In genomic region chr13:20090133-20090710, GRCm38 (mm10) we compare ENCODE assay signal across 8 mouse cellular contexts. TPM values are rescaled to one million over a fixed set of nuclear protein-coding genes. Genes with fewer than 3 reads are reported as not detected.
DNase-seq lines count a peak whose midpoint lies in the region; ATAC-seq and TF ChIP-seq lines count a peak whose summit lies in the region.

TSS of gene Elmo1 (plus strand) at chr13:20090596.

- peak within 1 kb of the TSS; percentile 97 for H3K4me2 ChIP-seq in limb, embryonic 13.5 days (replicated peaks)
- peak within 1 kb of the TSS; percentile 97 for H3K4me2 ChIP-seq in midbrain, embryonic 13.5 days (replicated peaks)

- no peaks in the 10 kb centered on the region for H3K36me3 ChIP-seq in limb, embryonic 13.5 days
- H3K36me3 ChIP-seq in midbrain, embryonic 13.5 days = no peaks in the 10 kb centered on the region
- H3K36me3 ChIP-seq in spleen, adult 2 months (ENCODE audit: control insufficient read depth, insufficient read depth, low read length) = no peaks in the 10 kb centered on the region

- TF ChIP-seq CTCF in bone marrow, adult 2 months (IDR thresholded peaks at IDR 0.05; ENCODE audit: control insufficient read depth, insufficient read depth, low read length) = peak; percentile 63
- TF ChIP-seq CTCF in spleen, adult 2 months (IDR thresholded peaks at IDR 0.05; ENCODE audit: extremely low read depth, insufficient read depth, insufficient read length, insufficient replicate concordance) = 0 out of 2 replicates have a peak, but pooled peaks have one; percentile 29

- ATAC-seq in erythroblast, adult 5-6 weeks (replicated peaks; ENCODE audit: low FRiP score, poor library complexity, severe bottlenecking) = peak; percentile 64; the same call in 1 of the 2 replicates
- peak; percentile 63 for ATAC-seq in limb, embryonic 13.5 days (ENCODE audit: low FRiP score, low read depth)
- ATAC-seq in midbrain, embryonic 13.5 days = peak; percentile 82

- peak; percentile 68 for DNase-seq in 3T3-L1 (ENCODE audit: low read depth, low spot score)
- DNase-seq in heart, adult 9 months (ENCODE audit: low spot score in 2 of 2) = peak; percentile 73 to 75
- DNase-seq in kidney, adult 8-10 months = peak; percentile 29 to 52
- peak; percentile 59 to 79 for DNase-seq in spleen, adult 2 months (ENCODE audit: low read depth in 1 of 2, low spot score in 2 of 2)

- H3K4me1 ChIP-seq in bone marrow, adult 2 months (ENCODE audit: control insufficient read depth, insufficient read depth, low read length) = peaks cover 4% of the 10 kb centered on the region; the same call in 1 of the 2 replicates
- H3K4me1 ChIP-seq in limb, embryonic 13.5 days = no peaks in the 10 kb centered on the region
- H3K4me1 ChIP-seq in midbrain, embryonic 13.5 days (replicated peaks) = 0 out of 2 replicates have a peak, but pooled peaks cover 6% of the 10 kb centered on the region
- H3K4me1 ChIP-seq in spleen, adult 2 months (ENCODE audit: control insufficient read depth, insufficient read depth, insufficient read length) = peaks cover 14% of the 10 kb centered on the region

- H3K4me3 ChIP-seq in bone marrow, adult 2 months (replicated peaks; ENCODE audit: control insufficient read depth, low read depth, low read length) = peak within 1 kb of the TSS; percentile 88
- H3K4me3 ChIP-seq in limb, embryonic 13.5 days = peak within 1 kb of the TSS; percentile 80
- H3K4me3 ChIP-seq in midbrain, embryonic 13.5 days (replicated peaks) = peak within 1 kb of the TSS; percentile 79
- peak within 1 kb of the TSS; percentile 97 for H3K4me3 ChIP-seq in spleen, adult 2 months (ENCODE audit: extremely low read depth, insufficient read depth, insufficient read length)

- H3K27me3 ChIP-seq in limb, embryonic 13.5 days = peaks cover 33% of the 10 kb centered on the region
- peaks cover 24% of the 10 kb centered on the region; the same call in 1 of the 2 replicates for H3K27me3 ChIP-seq in midbrain, embryonic 13.5 days
- no peaks in the 10 kb centered on the region for H3K27me3 ChIP-seq in spleen, adult 2 months (ENCODE audit: control insufficient read depth, insufficient read depth, low read length)

- peak within 1 kb of the TSS; percentile 78 for H3K9ac ChIP-seq in limb, embryonic 13.5 days
- H3K9ac ChIP-seq in midbrain, embryonic 13.5 days (replicated peaks) = peak within 1 kb of the TSS; percentile 78

- TF ChIP-seq POLR2A in bone marrow, adult 2 months (IDR thresholded peaks at IDR 0.05; ENCODE audit: borderline replicate concordance, control insufficient read depth, low read depth, low read length) = peak; percentile 90
- TF ChIP-seq POLR2A in spleen, adult 2 months (IDR thresholded peaks at IDR 0.05; ENCODE audit: low read depth, low read length) = peak; percentile 47

- WGBS in bone marrow, adult 2 months = 1% methylated on average over 49 of the region's 49 CpGs
- under 1% methylated on average over 49 of the region's 49 CpGs for WGBS in limb, embryonic 13.5 days
- WGBS in midbrain, embryonic 13.5 days = 0% methylated on average over 48 of the region's 49 CpGs
- under 1% methylated on average over 49 of the region's 49 CpGs for WGBS in spleen, adult 2 months

- no peaks in the 10 kb centered on the region for H3K9me3 ChIP-seq in limb, embryonic 13.5 days
- H3K9me3 ChIP-seq in midbrain, embryonic 13.5 days = no peaks in the 10 kb centered on the region; the same call in 1 of the 2 replicates

- H3K27ac ChIP-seq in bone marrow, adult 2 months (ENCODE audit: control insufficient read depth, insufficient read depth, low read depth, low read length, poor library complexity) = peak within 1 kb of the TSS; percentile 100
- H3K27ac ChIP-seq in limb, embryonic 13.5 days = peak within 1 kb of the TSS; percentile 39; the same call in 1 of the 2 replicates
- H3K27ac ChIP-seq in midbrain, embryonic 13.5 days = peak within 1 kb of the TSS; percentile 76
- H3K27ac ChIP-seq in spleen, adult 2 months (ENCODE audit: insufficient read depth, low read length) = peak within 1 kb of the TSS; percentile 98

RNA-seq across cellular contexts. Expression of gene Elmo1, which starts in this region (rescaled TPM):
- 7.1 and 13.2 TPM in 2 replicates for polyA plus RNA-seq in bone marrow, adult 2 months (2011; ENCODE audit: insufficient read depth, insufficient read length, low replicate concordance, missing spikeins)
- total RNA-seq in erythroblast, adult 5-6 weeks (2015; ENCODE audit: low replicate concordance) = 15.0 and 21.9 TPM in 2 replicates
- total RNA-seq in erythroblast, adult 5-6 weeks (2017; ENCODE audit: low replicate concordance) = 7.0 and 8.3 TPM in 2 replicates
- polyA plus RNA-seq in limb, embryonic 13.5 days (2015; fragmentation: Nextera tagmentation; extraction: Ambion mirVana) = 10.7 and 11.6 TPM in 2 replicates
- polyA plus RNA-seq in midbrain, embryonic 13.5 days (2015; fragmentation: Nextera tagmentation; extraction: Ambion mirVana) = 36.5 and 40.0 TPM in 2 replicates
- 33.3 and 36.2 TPM in 2 replicates for polyA plus RNA-seq in spleen, adult 2 months (2012; rRNA removed)

Comparison
In these comparisons a context has a peak if more than half of its experiments do, and no peak if none do; other contexts are left out.
1. Peak in every context shown above with its lines: DNase-seq, ATAC-seq, H3K4me3 ChIP-seq and H3K27ac ChIP-seq.
2. H3K27ac ChIP-seq: peak in every context shown above with its lines; median percentile 100 in bone marrow, adult 2 months; 98 in spleen, adult 2 months; 76 in midbrain, embryonic 13.5 days; 39 in limb, embryonic 13.5 days.